ENCODE assay signal across 10 mouse cellular contexts in the genomic region with DNA sequence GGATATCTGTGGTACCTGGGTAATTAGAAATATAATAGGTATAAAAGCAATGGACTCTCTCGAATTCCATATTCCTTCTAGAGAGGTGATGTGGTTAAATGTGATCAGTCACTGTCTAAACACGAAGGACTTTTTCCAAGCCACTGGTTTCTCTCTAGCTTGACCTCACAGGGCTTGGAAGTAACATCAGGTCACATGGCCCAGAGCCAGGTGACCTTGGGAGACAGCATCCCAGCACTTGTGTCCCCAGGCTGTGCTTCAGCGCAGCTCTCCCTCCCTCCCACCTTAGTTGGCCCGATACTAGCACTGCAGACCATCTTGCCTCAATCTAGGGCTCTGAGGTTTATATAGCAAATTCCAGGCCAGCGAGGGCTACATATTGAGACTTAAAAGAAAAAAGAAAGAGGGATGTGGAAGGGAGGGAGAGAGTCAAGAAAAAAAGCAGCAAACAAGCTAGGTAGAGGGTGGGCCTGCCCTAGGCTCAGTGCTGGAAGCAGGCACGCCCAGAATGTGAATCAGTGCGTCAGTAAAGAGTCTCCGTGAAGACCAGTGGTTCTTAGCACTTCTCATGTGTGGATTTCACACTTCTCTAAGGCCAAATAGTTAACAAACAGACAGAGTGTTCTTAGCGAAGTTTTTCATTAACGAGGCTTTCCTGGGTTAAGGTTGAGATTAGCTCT.
DNase-seq lines count a peak whose midpoint lies in the region; ATAC-seq and TF ChIP-seq lines count a peak whose summit lies in the region.
"Had no signal": no experiment of that assay in that cellular context is flagged by ENCODE, and none has a peak within 500 bp of the region (broad histone marks: within the 10 kb centered on the region; RNA-seq: fewer than 3 reads in every experiment).

No protein-coding gene starts in this region.

- TF ChIP-seq EP300 in stomach, postnatal 0 days (optimal IDR thresholded peaks at IDR 0.05) = no peak

- no peak overlapping the region for H3K4me2 ChIP-seq in midbrain, embryonic 14.5 days (ENCODE audit: low read length)
- no peak overlapping the region for H3K4me2 ChIP-seq in stomach, postnatal 0 days (replicated peaks; ENCODE audit: low read depth)
- H3K4me2 ChIP-seq: limb, embryonic 15.5 days had no signal

- H3K27me3 ChIP-seq in midbrain, embryonic 10.5 days (ENCODE audit: low read depth, poor library complexity, severe bottlenecking) = peaks cover 13% of the 10 kb centered on the region; the same call in 1 of the 2 replicates
- H3K27me3 ChIP-seq in midbrain, embryonic 14.5 days (ENCODE audit: control insufficient read depth, insufficient read depth, low read length) = no peaks in the 10 kb centered on the region
- no peaks in the 10 kb centered on the region for H3K27me3 ChIP-seq in stomach, postnatal 0 days (ENCODE audit: control insufficient read depth, insufficient read depth, low read length)
- H3K27me3 ChIP-seq: limb, embryonic 15.5 days had no signal

- no peak for TF ChIP-seq CTCF in stomach, postnatal 0 days (IDR thresholded peaks at IDR 0.05; ENCODE audit: low read depth)

- 61% methylated on average over 10 of the region's 10 CpGs for WGBS in midbrain, embryonic 10.5 days
- 71% methylated on average over 10 of the region's 10 CpGs for WGBS in midbrain, embryonic 14.5 days
- WGBS in stomach, postnatal 0 days = 30% methylated on average over 10 of the region's 10 CpGs

- H3K9me3 ChIP-seq in midbrain, embryonic 10.5 days (replicated peaks) = no peaks in the 10 kb centered on the region
- H3K9me3 ChIP-seq in midbrain, embryonic 14.5 days (ENCODE audit: control insufficient read depth, low read length) = no peaks in the 10 kb centered on the region
- no peaks in the 10 kb centered on the region for H3K9me3 ChIP-seq in stomach, postnatal 0 days (ENCODE audit: control insufficient read depth, low read length)
- H3K9me3 ChIP-seq: limb, embryonic 15.5 days had no signal

- H3K4me1 ChIP-seq in midbrain, embryonic 10.5 days = peaks cover 87% of the 10 kb centered on the region
- H3K4me1 ChIP-seq in midbrain, embryonic 14.5 days (ENCODE audit: control insufficient read depth, insufficient read depth, low read length) = peaks cover 31% of the 10 kb centered on the region
- H3K4me1 ChIP-seq in stomach, postnatal 0 days (replicated peaks; ENCODE audit: control insufficient read depth, insufficient read depth) = peaks cover 22% of the 10 kb centered on the region

- no peak overlapping the region for H3K4me3 ChIP-seq in midbrain, embryonic 10.5 days
- H3K4me3 ChIP-seq in midbrain, embryonic 14.5 days (replicated peaks; ENCODE audit: low read depth, low read length) = no peak overlapping the region
- H3K4me3 ChIP-seq in stomach, postnatal 0 days (ENCODE audit: low read depth, low read length) = no peak overlapping the region
- H3K4me3 ChIP-seq: limb, embryonic 15.5 days had no signal

- H3K27ac ChIP-seq in midbrain, embryonic 10.5 days (replicated peaks) = 0 out of 2 replicates have a peak overlapping the region, but pooled peaks have one; percentile 42
- H3K27ac ChIP-seq in midbrain, embryonic 14.5 days (replicated peaks; ENCODE audit: low read depth, low read length) = no peak overlapping the region
- H3K27ac ChIP-seq in stomach, postnatal 0 days (replicated peaks) = peak overlapping the region; percentile 90
- H3K27ac ChIP-seq: hindbrain, postnatal 0 days; limb, embryonic 15.5 days had no signal

- DNase-seq in adrenal gland, adult 2 months = peak; percentile 55
- no peak for DNase-seq in adrenal gland, adult 18-20 months (ENCODE audit: low spot score in 2 of 2)
- no peak for DNase-seq in midbrain, embryonic 10.5 days (ENCODE audit: low spot score)
- DNase-seq in midbrain, embryonic 14.5 days = no peak
- peak; percentile 85 to 93 for DNase-seq in kidney, postnatal 25 days
- peak; percentile 43 for DNase-seq in stomach, postnatal 0 days (ENCODE audit: low spot score)
- no peak for DNase-seq in layer of hippocampus, adult 18-20 months (ENCODE audit: low spot score in 2 of 2)

- no peak for ATAC-seq in midbrain, embryonic 14.5 days (ENCODE audit: low FRiP score, low TSS enrichment)
- ATAC-seq in stomach, postnatal 0 days (ENCODE audit: low FRiP score, low TSS enrichment) = no peak
- no peak for ATAC-seq in inflammation-experienced regulatory T-cells, adult 6 months
- ATAC-seq: hindbrain, postnatal 0 days had no signal

- H3K9ac ChIP-seq in midbrain, embryonic 14.5 days (replicated peaks; ENCODE audit: low read length) = no peak overlapping the region
- no peak overlapping the region for H3K9ac ChIP-seq in stomach, postnatal 0 days (ENCODE audit: low read length)
- H3K9ac ChIP-seq: limb, embryonic 15.5 days had no signal

- no peaks in the 10 kb centered on the region for H3K36me3 ChIP-seq in midbrain, embryonic 10.5 days
- H3K36me3 ChIP-seq in midbrain, embryonic 14.5 days (ENCODE audit: control insufficient read depth, insufficient read depth, low read length) = no peaks in the 10 kb centered on the region
- no peaks in the 10 kb centered on the region for H3K36me3 ChIP-seq in stomach, postnatal 0 days (ENCODE audit: control insufficient read depth, insufficient read depth, low read length)
- H3K36me3 ChIP-seq: limb, embryonic 15.5 days had no signal

Comparison
In these comparisons a context has a peak if more than half of its experiments do, and no peak if none do; other contexts are left out.
1. DNase-seq: peak in adrenal gland, adult 2 months (single experiment), kidney, postnatal 25 days (2 of 2) and stomach, postnatal 0 days (single experiment); none in adrenal gland, adult 18-20 months (0 of 2), midbrain, embryonic 10.5 days (single experiment), midbrain, embryonic 14.5 days (single experiment) and layer of hippocampus, adult 18-20 months (0 of 2).